Mouse (Mus musculus): Measurements from ENCODE around the gene Ncdn.

The Ncdn gene

DNA sequence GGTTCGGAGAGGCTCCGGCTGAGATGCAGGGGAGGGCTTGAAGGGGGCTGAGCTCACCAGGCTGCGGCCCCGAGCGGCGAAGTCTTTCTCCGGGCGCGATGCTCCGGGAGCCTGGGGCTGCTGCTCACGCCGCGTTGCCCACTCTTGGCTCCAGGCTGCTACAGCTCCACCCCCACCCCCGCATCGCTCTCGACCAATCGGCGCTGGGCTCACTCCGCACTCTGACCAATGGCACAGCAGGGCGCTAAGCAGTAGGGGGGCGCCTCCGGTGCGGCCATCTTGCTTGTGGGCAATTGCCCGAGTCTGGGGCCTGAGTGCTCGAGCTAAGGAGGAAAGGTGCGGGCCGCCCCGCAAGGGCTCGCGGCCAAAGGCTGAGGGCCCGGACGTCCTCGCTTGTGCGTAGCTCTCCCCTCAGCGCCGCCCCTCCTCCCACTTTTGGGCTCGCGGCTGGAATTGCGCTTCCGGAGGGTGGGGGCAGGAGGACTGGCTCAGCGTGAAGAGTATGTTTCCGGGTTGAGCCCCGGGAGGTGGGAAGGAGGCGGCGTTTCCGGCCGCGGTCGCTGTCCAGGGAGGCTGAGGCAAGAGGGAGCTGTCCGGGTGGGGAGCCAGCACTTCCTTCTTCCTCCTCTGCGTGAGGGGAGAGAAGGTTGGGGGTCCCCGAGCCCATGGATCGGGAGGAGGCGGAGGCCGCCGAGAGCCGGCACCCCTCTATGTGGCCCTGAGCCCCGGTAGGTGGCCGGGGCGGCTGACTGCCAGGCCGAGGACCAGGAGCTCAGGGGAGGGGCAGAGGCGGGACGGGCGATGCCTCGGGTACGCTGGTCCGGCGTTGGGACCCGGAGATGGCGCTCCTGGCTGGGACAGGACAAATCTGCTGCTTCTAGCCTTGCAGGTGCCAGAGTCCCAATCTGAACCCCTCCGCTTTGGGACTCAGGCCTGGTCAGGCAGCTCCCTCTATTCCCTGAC, at the start of gene Ncdn, which contains the start of gene AU040320:
Gene Ncdn, minus strand, starts transcription at position 171 of the 963 bp plus-strand sequence.
Gene AU040320, plus strand, starts transcription at position 277 of the 963 bp plus-strand sequence.
- DNase-seq, result peak; percentile 96

DNA sequence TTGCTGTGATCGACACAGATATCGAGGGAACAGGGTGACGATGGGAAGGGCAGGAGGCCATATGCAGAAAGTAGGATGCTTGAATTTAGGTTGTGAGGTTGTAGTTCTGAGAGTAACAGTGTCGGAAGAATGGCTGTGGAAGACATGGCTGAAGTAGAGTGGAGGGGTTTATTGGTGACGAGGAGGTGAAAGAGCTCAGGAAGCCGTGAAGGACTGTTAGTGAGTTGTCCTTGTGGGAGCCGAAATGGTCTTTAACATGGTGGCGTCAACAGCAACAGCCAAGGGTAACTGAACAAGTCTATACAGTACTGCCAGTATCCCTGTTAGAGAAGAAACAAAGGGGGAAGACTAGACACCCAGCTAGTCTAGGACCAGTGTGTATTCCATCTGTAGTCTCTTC, 48.9 kb upstream of the Ncdn start:
- no peak for DNase-seq

DNA sequence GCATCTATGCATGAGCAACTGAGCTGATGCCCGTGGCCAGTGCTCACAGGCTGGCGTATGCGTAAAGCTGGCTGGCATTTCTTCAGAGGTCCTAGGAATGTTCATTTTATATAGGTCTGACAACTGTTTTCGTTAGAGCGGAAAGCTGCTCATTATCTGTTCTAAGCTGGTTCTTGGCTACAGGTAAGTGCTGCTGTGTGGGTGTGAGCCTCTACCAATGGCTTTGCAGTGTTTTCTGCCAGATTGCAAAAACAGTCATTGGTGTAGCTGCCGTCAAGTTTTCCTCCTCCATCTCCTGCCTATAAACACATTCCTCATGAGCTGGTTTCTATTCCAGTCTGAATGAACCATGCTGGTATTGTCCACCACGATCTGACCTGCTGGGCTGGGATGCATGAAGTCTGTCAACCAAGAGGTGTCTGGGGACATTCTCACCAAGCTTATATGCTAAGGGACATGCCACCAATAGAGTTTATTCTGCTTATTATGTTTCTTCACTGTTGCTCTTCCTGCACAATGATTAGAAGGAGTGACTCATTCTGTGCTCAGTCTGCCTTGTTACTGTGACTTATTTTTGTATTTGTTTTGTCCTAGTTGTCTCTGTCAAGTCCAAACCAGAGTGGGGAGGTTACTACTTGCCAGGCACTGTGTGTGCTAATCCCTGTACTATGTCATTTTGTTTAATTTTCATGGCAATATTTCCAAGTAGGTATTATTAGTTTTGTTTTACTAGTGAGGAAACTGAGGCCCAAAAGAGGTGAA, 39.3 kb upstream of the Ncdn start:
- DNase-seq, result no peak

DNA sequence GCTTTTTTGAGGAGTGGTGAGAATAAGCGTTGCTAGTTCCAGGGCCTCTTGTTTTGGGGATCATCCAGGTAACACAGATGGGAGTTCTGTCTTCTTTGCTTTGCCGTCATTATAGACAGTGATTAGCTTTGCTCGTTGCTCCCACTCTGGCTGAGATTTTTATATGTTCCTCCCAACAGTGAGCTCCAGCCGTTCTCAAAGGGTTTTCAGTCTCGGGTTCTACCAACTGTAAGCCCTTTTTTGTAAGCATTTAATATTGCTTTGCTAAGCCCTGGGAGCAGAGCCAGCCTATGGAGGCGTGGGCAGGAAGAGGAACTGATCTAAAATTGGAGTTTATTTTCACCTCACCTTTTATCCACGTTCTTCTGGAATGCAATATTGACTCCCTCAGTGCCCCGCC, 29.8 kb upstream of the Ncdn start:
- no peak for DNase-seq

DNA sequence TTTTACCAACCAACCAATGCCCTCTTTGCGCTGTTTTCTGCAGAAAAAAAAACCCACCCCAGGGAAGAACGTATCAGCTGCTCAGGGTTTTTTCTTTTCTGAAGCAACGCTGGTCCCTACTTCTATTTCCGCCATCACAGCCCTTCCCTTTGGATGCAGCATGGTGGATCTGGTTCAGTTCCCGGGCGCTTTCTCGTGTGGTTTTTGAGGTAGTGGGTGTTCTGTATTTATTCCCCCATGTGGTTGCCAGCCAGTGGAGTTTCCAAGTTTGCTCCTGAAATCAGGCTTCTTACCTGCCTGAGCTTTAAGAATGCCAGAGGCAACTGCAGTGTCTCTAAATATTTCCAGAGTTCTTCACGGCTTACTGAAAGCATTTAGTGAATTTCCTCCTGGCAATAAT, 29.3 kb upstream of the Ncdn start:
- DNase-seq, result no peak

DNA sequence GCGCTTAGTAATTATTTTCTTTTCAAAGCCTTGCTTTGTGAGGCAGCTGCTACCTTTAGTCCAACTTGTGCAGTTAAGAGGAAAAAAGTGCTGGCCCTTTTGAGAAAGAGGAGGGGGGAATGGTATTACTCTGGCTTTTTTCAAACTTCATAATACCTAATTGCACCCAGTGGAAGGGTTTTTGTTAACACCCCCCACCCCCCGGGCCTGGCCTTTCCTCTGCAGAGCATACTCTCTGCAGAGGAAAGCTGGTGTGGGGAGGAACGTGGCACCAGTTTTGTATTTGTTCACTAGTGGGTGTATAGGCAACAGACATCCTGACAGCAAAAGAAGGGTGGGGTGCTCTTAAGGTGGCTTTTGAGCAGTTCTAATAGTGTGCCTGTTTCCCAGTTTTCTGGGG, 28.6 kb upstream of the Ncdn start:
- DNase-seq, result no peak

DNA sequence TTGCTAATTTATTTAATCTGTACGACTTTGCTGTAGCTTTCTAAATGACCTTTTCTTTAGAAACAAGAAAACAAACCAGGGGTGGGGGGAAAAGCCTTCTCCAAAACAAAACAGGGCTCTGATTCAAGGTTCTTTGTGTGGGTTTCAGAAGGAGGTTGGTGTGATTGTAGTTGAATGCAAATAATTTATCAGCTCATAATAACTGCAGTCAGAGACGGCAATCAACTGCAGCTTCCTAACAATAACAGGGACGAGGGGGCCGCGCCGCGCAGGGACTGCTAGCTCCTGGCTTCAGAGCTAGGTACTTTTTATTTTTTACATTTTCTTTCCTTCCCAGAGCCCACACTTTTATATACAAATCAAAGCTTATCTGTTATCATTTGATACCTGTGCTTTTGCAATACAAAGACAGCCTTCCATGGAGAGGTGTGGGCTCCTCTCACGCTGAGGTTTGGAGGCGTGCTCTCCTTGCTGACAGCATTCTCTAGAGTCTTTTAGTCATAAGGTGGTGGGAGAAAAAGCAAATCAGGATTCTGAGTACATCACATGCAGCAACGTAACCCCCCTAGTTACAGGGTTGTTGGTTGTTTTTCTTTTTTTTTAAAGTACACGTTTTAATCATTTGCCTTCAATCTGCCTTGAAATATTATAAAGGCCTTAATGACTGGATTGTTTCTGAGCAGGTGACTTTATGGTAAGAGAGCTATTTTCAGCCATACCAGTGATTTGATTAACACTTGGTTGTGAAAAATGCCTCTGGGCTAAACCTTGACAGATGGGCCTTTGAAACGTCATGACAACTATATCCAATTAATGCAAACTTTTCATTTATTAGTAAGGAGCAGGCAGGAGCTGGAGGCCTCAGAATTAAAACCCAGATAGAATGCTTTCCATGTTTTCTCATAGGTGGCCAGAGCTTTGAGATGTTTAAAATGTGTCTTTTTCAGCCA, 26.9 kb upstream of the Ncdn start:
- DNase-seq, result no peak

DNA sequence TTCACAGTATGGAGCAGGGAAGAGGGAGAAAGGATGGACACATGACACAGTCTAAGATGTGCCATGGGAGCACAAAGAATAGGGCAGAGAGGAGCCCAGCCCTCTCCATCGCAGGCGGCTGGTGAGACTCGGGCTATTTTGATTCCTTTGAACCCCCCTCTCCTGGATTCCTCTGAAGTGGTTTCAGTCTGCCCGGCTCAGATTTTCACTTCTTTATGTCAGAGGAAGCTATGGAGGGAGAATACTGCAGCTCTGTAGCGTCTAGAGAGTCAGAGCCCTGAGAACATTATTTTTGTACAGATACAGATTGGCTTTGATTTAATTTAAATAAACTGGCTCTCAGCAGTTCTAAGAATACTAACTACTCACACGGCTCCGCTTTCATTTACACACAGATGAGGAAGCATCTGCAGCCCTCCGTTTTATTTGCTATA, 25.9 kb upstream of the Ncdn start:
- no peak for DNase-seq

DNA sequence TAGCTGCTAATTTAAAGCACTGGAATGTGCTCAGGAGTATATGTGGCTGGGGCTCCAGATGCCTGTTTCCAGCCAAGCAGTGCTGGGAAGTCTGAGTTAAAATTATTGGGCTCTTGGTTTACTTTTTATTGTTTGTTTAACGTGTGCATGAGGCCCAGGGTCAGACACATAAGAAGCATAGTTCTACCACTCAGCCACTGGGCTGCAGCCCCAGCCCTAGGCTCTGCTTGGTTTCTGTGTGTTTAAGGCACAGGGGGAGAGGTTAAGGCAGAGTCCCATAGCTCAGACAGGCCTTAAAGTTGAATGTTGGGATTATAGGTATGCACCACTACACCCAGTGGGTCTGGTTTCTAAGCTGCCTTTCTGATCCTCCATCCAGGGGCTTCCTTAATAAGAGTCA, 21.9 kb upstream of the Ncdn start:
- DNase-seq, result no peak

DNA sequence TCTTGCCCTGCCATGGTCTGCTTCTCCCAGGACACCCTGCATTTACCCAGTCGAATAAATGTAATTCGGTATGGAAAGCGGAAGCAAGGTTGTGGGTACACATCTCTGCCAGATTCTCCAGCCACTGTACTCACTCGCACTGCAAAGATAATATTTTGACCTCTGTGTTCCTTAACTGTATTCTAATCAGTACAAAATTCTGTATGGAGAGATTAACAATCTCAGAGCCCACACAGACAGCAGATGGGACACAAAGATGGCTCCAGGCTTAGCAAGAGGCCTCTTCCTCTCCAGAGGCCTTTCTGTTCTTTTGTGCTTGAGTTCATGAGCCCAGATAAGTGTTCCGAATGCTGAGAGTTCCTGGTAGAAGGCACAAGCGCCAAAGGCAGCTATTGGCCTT, 20.6 kb upstream of the Ncdn start:
- no peak for DNase-seq

DNA sequence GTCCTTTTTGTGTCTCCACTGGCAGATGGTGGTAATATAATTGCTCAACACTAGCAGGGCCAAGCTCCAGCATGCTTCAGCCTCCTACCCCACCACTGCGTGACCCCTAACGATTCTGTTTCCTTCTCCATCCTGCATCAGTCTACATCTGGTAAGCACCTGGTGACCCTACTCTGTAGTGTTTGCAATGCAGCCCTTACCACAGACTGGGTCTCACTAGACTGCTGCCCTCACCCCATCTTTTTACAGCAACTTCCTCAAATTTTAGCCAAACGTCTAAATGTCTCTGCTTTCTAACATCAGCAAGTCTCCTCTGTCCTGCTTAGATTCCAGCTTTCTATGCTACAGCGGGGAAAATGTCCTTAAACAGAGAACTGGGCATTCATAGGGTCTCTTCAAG, 17.6 kb upstream of the Ncdn start:
- DNase-seq, result no peak

DNA sequence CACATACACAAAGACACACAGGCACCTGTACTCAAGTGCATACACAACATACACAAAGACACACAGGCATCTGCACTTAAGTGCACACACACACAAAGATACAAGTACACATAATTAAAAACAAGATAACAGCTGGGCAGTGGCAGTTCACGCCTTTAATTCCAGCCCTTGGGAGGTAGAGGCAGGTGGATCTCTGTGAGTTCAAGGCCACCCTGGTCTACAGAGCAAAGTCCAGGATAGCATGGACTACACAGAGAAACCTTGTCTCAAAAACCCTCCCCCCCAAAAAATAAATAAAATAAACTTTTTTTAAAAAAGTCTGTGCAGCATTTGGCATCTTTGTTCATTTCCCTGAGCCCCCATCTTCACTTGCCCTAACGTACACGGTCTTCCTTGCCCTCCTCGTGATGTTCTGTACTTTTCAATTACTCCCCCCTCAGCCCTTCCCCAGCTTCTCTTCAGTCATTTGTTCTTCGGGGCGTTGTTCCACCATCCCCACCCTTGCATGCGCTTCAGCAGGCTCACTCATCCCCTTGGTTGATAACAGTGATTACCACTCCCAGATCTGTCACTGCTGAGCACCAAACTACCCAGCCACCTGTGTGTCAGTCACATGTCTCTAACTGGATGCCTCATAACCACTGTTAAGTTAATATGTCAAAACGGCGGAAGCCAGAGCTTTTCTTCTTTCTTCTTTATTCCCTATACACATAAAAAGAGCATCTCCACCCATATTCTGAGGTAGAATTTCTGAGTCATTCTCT, 16.7 kb upstream of the Ncdn start:
- no peak for DNase-seq

DNA sequence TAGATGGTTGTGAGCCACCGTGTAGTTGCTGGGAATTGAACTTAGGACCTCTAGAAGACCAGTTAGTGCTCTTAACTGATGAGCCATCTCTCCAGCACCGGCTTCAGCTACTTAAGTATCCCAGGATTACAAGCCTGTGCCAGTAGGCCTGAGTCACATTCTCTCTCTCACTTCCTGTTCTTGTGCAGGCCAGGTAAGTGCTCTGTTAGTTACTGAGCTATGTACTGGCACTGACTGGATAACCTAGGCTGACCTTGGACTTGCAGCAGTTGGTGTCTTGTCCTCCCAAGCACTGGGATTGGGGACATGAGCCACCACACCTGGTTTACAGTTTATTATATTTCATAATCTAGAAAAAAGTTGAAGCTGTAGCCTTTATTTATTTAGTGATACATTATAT, 10.2 kb upstream of the Ncdn start:
- DNase-seq, result no peak

DNA sequence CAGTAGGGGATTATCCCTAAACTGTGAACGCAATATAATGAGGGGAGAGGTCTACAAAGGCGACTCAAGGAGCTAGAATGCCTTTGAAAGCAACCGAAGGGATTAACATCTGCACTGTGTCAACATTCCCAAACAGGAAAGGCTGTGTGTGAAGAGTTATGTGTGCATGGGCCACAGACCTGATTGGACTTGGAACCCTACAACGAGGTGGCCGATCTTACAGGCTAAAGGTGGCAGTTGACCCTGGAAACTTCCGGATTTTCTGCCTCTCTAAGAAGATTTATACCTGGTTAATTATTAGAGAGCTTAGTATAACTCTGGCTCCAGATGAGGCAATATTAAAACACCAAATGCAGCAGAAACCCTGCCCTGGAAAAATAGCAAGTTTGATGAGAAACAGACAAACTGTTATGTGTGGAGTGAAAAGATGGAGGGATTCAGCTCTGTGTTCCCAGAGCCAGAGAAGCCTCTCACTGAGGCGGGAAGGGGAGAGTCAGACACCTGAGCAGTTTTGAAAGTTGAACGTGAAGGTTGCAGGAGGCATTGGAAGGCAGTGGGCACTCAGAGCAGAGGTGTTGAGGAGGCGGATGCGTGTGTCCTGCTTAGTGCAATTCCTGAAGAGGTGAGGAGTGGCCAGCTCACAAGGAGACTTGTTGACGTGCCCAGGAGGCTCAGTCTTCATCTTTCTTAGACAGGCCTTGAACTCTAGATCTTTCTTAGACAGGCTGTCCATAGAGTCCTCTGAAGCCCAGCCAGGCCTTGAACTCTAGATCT, 9.5 kb upstream of the Ncdn start:
- DNase-seq, result no peak

DNA sequence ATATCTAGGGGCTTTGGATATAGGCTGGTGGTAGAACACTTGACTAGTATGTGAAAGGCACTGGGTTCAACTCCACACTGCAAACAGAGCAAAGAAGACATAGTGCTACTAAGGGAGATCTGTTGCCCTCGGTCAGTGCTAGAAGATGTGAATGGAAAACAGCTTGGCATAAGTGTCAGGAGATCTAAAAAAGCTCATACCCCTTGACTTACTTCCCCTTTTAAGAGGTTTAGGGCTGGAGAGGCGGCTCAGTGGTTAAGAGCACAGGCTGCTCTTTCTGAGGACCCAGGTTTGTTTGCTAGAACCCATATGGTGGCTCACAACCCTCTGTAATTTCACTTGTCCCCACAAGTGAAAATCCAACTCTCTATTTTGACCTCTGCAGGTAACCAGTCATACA, 6.2 kb upstream of the Ncdn start:
- no peak for DNase-seq

DNA sequence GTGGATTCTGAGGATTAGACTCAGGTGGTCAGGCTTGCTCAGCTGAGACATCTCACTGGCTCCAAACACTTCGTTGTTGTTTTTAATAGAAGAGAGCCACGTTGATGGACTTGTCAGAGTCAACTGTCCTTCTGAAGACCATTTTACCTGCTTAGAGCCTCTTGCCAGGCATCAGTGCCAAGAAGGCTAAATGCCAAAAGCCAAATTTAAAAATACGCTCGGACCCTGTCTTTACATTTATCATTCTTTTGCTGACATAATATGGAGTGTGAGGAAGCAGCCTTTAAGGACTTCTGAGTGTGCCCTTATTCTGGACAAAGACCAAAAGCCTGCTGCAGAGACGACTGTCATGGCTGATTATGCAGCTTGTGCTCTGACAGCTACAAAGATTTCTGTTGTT, 5.1 kb upstream of the Ncdn start:
- no peak for DNase-seq

DNA sequence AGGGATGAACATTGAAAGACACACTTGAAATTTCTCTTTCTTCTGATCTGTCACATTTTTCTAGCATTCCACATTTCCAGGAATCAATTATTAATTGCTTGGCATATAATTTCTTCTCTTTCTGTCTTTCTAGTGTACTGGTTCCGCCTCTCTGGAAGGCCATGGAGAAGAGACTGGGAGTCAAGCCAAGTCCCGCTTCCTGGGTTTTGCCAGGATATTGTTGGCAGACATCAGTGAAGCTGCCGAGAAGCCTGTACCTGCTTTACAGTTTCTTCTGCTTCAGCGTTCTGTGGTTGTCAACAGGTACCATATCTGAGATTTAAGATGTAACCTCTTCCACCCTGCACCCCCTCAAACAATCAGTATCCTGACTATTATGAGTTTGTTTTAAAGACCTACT, 3.5 kb upstream of the Ncdn start:
- DNase-seq, result no peak

DNA sequence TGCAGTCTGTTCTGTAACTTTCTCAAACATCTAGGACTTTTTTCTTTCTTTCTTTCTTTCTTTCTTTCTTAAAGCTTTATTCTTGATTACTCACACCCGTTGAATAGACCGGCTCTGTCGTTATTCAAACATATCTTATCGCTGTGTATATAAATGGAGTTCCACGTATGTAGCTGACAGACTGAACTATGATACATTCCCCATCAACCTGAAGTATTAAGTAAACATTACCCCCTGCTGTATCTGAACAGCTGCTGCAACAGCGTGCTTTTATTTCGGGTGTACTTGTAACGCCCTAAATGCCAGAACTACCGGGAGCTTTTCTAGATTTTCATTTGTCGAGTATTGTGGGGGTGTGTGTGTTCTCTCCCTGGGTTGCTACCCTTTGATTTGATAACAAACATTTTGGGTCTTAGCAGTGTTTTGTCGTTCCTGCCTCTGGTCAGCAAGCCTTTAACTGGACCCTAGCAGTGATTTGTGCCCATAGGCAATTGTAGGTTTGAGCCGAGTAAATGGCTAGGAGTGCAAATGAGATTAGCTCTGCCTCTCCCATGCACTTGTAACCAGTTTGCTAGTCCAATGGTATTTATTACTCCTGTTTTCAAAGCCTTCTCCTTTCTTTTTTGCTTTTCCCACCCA, 1.6 kb upstream of the Ncdn start:
- DNase-seq, result no peak

DNA sequence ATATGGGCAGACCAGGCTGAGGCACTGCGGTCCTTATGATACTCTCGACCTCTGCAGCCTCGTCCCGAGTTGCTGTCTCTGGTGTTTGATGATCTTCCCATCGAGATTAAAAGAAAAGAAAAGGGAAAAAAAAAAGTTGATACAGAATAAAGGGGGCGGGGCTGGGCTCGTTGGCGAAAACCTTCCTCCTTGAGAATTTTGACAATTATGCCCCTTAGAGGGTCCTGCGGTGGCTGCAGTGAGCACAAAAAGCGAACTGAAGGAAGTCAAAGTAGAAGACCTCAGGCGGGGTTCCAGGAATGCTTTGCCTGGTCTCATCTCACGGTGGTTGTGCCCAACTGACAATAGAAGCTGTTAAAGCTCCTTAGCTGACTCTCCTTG, 983 bp upstream of the Ncdn start:
- peak; percentile 43 for DNase-seq

DNA sequence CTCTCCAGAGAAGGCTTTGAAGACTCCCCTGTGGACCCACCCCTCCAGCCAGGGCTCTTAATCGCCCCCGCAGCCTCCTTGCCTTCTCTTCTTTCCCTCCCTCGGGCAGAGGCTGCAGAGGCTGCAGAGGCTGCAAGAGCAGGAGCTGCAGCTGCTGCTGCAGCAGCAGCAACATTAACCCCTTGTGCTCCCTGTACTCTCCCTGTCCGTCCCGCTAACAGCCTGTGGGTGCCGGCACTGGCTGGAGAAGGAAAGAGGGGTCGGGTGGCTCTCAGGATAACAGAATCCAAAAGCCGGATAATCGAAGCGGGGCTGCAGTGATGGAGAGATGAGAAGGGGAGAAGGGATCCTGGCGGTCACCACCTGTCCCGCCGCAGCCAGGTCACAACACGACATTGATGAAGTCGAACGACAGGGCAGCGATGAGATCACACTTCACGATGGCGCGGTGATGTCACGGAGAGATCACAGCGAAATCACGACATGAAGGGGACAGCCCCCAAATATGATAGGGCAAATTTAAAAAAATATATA, 563 bp downstream of the Ncdn start:
- DNase-seq, result peak; percentile 51
